Mouse (Mus musculus) cerebellum, adult 18-20 months (tissue): ENCODE measurements around the gene Gm16223.

ENCODE experiments used
- DNase-seq, 2 experiments: peaks; one replicate each; pipeline ENCODE4 v3.0.0; 2021

Gene Gm16223

DNA sequence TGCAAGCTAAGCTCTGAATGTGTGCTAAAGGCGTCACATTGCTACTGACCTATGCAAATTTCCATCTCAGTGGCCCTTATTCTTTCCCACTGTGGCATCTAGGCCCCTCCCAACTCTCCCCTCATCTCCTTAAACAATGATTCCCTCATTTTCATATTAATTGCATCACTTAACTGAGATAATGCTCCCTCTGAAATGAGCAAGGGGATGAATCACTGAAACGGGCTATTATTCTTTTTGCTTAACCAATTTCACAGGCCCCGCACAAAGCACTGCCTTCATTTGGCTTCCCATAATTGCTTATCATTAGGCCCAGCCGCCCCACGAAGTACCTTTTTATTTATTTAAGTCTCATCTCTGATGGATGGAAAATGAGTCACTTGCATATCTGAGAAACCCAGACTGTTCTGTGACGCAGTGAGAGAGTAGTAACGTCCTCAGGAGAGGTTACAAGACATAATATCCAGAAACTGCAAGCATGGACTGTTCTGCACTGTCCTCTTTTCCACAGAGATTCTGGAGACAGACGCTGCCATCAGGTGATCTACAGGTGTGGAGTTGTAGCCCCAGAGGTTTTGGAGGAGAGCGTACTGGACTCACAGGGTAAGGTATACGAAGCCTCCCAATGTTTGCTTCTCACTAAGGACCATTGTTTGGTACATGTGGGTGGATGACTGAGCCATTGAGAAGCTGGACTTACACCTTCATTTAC, at the start of gene Gm16223:
Gm16223 (plus strand) TSS at position 485 of the 712 bp plus-strand sequence.
- DNase-seq: no peak

DNA sequence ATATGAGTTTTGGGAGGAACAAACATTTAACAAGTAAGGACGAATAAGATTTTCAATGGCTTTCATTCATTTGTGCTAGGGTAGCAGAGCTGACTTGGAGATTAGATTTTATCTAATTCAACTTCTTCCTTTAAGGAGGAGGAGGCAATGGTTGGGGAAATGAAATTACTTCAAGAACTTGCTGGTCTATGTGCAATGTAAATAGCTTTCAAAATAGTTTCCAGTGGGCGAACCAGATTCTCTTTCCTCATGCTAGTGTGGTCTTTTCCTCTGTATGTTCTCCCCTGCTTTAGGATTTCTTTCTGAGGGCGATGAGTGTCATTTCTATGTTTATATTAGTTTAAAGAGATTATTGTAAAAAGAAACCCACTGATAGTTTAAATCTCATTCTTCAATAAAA, 45.7 kb upstream of the Gm16223 start:
- DNase-seq: no peak

DNA sequence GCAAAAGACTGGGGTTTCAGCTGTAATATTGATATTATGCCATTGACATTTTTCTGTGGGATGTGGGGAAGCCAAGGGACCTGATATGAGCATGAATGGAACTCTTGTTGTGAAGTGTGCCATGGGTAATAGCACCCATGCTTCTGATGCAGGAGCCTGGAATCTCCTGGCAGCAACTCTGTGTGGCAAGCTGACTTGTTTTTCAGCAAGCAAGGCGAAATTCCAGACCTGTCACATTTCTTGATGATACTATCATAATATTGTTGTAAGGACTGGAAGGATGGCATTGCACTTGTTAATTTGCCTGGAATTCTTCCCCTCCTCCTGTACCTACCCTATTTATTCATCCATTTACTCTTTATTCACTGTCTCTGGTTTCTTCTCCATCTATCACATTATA, 44.2 kb upstream of the Gm16223 start:
- no peak for DNase-seq

DNA sequence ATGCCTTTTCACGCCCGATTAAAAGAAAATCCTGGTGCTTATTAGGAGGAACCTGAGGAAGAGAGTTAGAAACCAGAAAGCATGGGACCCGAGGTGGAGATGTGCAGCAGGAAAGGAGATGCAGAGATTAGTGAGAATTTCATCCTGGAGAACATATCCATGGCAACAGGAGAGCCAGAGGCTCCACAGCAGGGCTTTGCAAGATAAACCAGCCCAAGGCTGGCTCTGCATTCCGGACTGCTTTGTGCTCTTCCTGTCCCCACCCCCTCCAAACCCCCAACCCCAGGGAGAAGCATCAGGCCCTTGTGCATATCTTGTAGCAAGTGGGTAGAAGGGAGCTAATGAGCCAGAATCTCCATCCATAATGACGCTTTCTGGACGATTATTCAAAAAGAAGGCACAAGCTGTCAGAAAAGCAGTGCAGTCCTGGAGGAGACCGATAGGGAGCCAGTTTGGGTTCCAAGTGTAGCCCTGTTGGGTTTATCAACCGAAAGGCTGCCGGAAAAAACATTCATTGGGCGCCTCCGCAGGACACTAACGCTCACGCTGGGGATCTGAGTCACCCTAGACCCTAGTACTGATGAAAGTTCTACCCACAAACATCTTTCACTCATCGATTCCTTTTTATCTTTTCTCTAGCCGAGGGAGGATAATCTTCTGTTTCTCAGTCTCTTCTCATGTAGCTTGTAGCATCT, 31.2 kb upstream of the Gm16223 start:
- no peak for DNase-seq

DNA sequence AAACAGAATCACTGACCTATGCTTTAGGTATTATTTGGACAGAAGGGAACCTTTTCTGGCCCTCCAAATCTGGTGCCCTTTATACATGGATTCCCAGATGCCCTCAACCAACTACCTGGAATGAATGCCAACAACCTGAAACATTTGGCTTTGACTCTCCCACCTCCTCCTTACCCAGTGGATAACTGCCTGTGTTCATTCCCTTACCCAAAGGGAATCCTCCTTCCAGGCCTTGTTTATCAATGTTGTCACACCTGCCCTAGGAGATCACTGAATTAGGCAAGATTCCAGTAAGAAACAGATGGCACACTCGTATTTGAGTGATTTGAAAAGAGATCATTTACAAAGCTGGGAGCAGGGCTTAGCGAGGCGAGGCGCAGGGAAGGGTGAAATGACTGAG, 13.1 kb upstream of the Gm16223 start:
- peak; percentile 70 to 75 for DNase-seq

DNA sequence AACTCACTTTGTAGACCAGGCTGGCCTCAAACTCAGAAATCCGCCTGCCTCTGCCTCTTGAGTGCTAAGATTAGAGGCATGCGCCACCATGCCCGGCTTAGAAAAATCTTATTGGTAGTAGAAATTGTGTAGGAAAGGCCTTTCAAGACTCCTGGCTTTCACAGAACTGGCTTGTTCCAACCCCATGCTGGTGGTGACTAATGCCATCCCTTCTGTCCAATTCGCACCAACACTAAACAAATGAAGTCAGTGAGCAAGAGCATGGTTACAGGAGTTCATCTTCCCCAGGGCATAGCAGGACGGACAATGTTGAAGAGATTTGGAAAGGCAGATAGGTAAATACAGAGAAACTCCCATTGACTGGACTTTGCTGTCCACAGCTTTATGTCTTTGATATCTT, 12.6 kb upstream of the Gm16223 start:
- DNase-seq: peak; percentile 73 to 76

DNA sequence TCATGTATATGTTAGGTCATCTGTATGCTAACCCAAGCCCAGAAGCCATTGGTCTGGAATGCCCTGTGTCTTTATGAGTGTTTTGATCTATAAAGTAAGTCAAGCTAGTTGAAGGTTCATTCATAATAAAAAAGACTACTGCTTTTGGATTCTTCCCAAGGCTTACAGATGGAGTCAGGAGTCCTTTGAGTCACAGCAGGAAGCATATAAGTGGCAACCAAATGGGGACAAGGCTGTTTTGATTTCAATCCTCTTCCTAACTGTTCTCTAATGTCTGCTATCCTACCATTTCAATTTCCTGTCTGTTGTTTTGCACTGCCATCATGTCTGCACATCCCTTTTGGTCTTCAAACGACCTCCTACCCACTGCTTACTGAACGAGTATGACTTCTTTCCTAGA, 2.7 kb upstream of the Gm16223 start:
- no peak for DNase-seq

DNA sequence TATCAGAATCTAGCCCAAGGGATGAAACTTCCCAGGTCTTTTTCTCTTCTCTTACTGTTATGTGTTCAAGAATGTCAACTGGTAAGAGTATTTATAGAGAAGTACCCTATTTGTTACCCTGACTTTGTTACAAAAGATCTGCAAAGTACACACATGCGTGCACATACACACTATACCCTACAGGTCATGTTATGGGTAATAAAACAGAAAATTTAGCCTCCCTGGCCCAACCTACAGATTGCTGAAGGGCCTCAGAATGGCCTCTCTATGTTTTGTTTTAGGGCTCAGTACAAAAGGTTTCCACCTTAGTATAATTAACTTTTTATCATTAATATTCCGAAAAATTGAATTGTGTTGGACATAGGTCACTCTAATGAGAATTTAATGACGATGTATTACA, 685 bp upstream of the Gm16223 start:
- DNase-seq: no peak

DNA sequence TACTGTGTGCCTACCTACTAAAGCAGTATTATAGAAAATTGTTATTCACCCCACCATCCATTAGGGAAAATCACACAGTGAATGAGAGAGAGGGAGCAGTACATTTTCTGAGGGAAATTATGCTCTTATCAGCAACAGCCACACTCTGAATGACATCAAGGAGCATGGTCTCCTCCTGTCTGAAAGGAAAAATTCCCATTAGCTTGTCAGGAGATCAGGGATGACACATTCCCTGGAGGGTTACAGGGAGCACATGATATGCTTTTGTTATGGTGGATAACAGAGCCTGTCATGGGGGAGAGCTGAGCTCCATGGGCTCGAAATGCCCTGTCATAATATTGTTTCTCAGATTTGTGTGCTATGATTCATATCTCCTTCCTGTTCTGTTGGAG, 424 bp downstream of the Gm16223 start:
- no peak for DNase-seq

DNA sequence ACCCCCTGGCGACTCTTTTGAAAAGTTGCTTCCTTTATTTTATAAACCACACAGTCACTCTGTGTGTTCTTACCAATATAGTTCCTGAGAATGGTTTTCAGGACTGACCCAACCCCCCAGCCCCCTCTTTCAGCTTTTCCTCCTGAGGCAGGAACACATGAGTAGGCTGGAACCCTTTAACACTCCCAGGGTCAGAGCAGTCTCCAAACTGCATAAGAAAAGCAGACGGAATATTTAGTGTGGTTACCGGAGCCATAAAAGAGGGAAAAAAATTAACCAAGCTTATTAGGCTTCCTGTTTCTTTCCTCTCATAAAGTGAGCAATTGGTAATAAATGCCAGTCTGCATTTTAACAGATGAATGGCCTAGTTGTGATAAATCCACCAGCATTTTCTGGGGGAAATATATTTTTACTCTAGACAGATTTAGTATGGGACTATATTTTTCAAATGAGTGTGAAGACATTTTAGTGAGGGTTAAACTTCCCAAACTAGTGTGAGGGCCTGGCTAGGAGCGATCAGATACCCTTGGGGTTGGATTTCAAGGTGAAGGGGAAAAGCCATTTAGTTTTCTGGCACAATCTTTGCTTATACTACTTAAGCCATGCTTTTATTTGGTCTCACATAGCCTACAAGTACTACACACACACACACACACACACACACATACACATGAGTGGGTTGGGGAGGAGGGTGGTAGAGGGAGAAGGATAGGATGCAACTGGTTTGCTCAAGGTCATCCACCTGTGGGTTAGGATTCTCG, 49.0 kb downstream of the Gm16223 start:
- DNase-seq: no peak

DNA sequence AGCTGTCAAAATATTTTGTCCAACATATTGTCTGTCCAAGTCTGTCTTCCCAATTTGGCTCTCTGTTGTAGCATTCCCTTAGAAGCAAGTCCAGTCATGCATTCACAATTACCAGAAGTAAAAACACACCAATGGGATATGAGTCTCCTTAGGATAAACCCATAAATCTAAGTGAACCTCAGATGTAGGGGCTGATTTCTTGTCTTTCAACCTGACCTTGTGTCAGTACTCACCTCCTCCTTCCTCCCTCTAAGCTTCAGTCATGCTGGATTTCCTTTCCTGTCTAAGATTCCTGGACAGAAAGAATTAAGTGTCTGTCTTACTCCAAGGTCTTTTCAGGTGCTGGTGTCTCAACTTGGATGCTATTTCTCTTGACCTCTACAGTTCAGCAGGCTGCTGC, 57.8 kb downstream of the Gm16223 start:
- no peak for DNase-seq

DNA sequence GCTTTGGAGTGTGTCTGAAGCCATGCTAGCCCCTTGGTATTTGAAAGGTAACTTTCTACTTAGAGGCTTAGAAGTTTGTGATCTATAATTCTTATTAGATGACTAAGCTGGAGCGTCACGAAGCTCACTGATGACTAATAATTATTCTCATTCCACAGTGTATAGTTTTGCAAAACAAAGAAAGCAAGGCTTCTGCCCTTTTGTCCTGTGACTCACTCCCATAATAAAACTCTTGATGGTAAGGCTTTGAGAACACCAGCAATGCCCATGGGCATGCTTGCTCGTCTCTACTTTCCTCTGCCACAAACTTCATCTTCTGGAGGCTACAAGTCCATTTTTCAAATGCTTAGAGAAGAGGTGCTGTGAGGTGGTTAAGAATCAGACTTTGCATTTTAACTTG, 87.9 kb downstream of the Gm16223 start:
- DNase-seq: no peak

DNA sequence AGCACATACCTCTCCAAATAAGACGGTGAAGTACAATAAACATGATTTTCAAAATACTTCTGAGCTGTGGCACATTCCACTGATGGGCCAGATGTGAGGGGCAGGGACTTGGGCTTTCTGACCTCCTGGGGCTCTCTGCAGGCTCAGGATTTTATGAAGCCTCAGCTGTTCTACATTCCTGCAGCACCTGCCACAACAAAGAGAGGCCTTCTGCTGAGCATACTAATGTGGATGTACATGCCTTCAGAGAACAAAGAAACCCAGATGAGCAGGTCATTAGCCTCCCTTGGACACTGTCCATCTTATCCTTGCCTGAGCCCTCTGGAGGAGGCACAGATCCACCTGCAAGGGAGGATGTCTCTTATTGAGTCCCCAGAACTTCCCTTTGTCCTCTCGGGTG, 97.0 kb downstream of the Gm16223 start:
- DNase-seq: no peak

DNA sequence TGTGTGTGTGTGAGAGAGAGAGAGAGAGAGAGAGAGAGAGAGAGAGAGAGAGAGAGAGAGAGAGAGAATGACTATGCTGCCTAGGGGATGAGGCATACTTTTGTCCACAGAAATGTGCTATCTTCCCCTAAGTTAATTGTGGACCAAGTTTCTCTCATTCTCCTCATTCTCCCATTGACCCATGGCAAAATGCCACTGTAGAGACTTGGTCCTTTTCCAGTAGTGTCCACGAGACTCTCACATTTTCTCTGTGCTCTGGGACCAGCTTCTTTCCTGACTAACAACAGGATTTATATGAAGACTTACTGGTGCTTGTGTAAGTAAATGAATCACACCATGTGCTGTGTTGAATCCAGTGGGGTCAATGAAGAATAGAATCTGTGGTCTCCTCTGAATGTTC, 98.6 kb downstream of the Gm16223 start:
- no peak for DNase-seq

DNA sequence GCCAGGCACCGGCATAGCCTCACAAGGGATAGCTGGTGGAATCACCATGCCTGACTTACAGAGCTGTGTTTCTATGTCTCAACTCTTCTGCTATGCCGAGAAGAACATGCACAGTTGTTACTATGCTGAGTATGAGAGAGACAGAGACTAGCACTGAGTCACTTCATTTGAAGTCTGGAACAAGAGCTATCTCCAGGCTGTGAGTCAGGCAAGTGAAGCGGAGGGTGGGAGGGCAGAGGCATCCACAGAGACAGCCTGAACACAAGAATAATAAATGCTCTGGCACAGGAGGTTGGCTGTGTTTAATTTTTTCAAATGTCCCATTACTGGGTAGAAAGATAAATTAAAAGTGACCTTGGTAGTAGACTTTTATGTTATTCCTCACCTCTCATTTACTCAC, 100.3 kb downstream of the Gm16223 start:
- no peak for DNase-seq

DNA sequence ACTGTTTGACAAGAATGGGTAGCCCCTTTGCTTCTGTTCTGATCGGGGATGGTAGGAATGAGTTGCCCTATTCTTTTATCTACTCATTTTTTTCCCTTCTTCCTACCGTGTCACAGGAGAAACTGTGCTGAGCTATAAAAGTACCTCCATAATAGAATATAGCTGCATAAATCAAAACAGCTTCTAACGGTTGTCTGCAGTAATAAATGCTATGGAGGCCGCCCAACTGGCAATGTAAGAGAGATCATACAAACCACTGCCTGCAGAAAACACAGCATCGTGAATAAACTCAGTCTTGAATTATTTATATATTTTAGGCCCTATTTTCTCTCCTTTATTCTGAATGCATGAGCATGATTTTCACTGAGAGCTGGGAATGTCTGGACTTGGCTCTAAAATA, 101.0 kb downstream of the Gm16223 start:
- DNase-seq: no peak

DNA sequence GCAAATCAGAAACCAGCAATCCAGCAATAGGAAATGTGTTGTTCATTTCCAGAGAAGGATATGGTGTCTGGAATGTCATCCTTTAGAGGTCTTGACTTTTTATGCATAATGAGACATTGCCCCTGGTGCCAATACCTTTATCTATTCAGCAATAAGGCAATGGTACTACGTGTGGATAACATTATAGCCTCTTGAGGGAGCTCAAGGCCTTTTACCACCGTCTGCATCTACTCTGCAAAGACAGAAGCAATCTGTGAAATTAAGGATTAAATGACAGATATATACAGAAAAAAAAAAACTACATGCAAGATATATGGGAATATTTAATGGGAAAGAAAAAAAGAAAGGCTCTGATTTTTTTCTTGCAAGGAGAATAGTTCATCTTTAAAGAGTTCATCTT, 106.3 kb downstream of the Gm16223 start:
- DNase-seq: no peak

DNA sequence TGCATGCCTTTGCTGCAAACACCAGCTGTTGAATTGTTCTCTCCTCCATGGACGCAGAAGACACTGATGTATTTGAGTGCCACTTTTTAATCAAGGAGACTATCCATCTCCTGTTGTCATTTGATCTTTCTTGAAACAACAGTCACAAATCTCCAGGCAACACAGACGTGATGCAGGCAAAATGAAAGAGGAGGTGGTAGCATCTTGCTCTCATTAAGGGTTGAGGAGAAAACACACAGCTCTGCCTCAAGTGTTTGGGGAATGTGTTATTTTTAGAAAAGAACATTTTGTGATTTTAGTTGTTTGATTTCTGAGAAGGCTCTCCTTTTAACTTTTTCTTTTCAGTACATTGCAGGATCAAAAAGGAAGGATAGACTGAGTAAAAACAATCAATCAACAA, 107.7 kb downstream of the Gm16223 start:
- DNase-seq: no peak

DNA sequence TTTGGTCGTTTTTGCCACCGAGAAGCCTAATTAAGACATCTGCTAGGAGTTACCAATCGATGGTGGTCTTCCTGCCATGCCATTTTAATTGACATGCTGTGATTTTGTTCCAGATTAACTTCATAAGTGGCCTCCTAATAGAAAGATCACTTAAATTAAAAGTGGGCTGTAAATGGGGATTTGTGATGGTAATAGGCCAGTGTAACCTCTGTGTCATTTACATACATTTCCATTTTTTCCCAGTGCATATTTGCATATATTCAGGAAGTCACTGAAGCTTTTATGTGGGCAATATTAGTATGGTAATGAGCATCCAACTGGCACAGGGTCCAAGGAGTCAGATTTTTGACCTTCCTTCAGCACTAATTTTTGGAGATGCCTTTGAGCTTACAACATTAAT, 130.7 kb downstream of the Gm16223 start:
- no peak for DNase-seq

DNA sequence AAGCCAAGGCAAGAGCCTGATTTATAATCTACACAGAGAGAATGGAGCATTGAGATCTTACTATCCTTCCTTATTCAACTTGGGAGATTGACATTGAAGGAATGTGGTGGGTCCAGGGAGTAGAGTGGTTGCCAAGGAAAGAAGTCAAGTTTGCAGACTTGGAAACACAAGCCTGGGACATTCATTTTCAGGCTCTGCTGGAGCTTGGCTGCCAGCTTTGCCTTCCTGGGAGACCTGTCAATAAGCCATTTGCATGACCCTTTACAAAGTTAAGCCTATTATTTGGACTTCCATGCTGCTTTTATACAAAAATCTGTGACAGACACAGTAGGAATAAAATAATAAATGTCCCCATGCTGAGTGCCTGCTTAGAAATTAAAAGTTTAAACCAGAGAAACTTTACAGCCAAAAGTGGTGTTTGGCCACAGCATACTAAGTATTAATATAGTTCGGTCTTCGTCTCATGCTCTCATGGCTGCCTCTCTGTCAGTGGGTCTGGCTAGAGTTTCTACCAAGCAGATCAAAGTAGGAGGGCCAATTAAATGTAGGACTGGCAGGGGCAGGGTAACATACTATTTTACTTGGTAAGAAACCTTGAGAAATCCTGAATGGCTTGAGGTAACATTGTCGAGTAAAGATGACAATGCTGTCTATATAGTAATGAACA, 139.8 kb downstream of the Gm16223 start:
- DNase-seq: peak in 1 of 2 experiments; percentile 3

DNA sequence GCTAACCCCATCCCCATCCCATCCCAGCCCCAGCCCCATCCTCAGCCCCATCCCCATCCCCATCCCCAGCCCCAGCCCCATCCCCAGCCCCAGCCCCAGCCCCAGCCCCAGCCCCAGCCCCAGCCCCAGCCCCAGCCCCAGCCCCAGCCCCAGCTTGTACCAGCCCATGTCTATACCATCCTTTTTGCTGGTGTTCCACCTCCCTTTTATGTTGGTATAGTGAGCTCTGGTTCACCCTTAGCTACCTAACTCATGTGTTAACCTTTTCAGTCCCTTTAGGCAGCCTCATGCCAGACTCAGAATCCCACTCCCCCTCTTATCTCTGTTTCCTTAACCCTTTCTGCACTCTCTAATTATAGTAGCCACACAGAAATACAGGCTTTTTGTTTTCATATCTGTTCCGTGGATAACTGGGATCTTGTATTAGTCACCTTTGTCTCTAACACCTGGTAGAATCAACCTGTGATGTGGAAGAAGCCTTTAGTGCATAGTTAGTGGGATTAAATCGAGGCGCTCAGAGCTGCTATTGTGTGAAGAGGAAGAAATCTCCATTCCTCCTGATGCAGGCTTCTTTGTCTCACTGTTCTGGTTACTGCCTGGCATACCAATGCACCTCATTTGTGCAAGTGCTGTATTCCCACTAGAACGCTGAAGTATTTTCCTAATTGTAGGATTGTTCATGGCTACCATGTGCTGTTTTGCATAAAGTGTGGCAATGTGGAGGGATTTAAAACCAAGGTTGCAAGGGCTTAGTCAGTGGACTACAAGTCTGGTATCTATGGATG, 144.0 kb downstream of the Gm16223 start:
- DNase-seq: no peak

DNA sequence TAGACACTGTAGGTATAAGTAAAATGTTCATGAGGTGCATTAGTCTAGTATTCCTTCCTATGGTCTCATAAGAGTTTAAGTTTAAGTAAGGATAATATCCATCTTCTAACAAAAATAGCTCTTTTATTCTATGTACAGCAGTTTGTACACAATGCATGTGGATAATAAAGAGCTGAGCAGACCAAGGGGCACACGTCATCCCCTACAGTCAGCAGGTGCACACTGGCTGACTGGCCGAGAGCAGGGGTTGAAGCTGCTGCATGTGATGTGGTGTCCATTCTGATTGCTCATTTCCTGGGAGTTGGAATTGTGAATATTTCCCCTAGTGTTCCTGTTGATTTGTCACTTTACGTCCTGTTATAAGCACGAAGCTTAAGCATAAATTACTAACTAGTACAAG, 144.6 kb downstream of the Gm16223 start:
- no peak for DNase-seq

DNA sequence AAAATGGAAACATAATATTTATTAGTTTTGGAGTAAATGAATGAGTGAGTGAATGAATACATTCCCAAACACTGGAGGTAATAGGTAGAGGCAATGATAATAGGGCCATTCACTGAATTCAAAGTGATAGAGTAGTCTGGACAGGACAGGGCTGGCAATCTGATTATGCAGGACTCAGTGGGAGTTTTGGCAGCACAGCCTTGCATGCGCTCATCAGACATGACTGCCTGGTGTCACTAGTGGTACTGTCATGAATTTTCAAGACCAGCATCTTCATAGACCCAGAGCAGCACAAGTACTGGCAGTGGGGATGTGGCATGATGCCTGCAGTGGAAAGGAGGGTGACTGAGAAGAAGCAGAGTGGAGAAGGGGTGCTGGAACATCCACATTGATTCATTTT, 157.1 kb downstream of the Gm16223 start:
- DNase-seq: no peak
